Mouse (Mus musculus): ENCODE measurements around the gene Ofd1. TPM values are rescaled to one million over a fixed set of nuclear protein-coding genes. Genes with fewer than 3 reads are reported as not detected.
A peak's percentile ranks its signal among the peaks of the same experiment; 100 is the strongest.

The Ofd1 gene
- polyA plus RNA-seq, 1 experiment: 19.8 TPM

DNA sequence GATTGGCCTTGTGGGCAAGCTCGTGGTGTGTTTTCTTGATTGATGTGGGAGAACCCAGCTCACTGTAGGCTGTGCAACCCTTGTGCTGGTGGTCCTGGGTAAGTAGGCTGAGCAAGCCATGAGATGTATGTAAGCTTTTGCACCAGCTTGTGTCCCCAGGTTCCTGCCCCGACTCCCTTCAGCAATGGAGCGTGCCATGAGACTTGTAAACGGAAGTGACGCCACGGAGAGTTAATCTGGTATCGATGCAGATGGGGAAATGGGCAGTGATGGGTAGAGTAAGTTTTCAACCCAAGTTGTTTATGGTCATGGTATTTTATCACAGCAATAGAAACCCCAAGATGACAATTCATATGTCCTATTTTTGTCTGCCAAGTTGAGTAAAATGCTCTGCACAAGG is 27.8 kb upstream of the Ofd1 start:
- no peak overlapping the region for H3K9ac ChIP-seq (ENCODE audit: low read depth, poor library complexity, severe bottlenecking)
- TF ChIP-seq CTCF (IDR thresholded peaks at IDR 0.05; ENCODE audit: low read depth, low read length) (no peak), POLR2A (IDR thresholded peaks at IDR 0.05; ENCODE audit: insufficient read depth, low read length) (no peak), EP300 (IDR thresholded peaks at IDR 0.05; ENCODE audit: insufficient read depth, low read depth, low read length) (no peak)
- H3K27me3 ChIP-seq (ENCODE audit: control insufficient read depth, insufficient read depth, low read length, poor library complexity, severe bottlenecking): no peaks in the 10 kb centered on the region
- H3K9me3 ChIP-seq (replicated peaks; ENCODE audit: control insufficient read depth, insufficient read depth, low read length, poor library complexity, severe bottlenecking): no peaks in the 10 kb centered on the region
- no peak overlapping the region for H3K4me3 ChIP-seq (ENCODE audit: low read depth, low read length)
- no peaks in the 10 kb centered on the region for H3K4me1 ChIP-seq (ENCODE audit: control insufficient read depth, insufficient read depth, low read length)
- H3K36me3 ChIP-seq (ENCODE audit: control insufficient read depth, insufficient read depth, low read length, poor library complexity, severe bottlenecking): peaks cover 3% of the 10 kb centered on the region
- H3K27ac ChIP-seq (ENCODE audit: insufficient read depth, low read length): no peak overlapping the region

- H3K27me3 ChIP-seq (ENCODE audit: control insufficient read depth, insufficient read depth, low read length, poor library complexity, severe bottlenecking): no peaks in the 10 kb centered on the region
- TF ChIP-seq EP300 (IDR thresholded peaks at IDR 0.05; ENCODE audit: insufficient read depth, low read depth, low read length) (no peak), CTCF (IDR thresholded peaks at IDR 0.05; ENCODE audit: low read depth, low read length) (no peak), POLR2A (IDR thresholded peaks at IDR 0.05; ENCODE audit: insufficient read depth, low read length) (no peak)
Measured at GRCm38 (mm10) chrX:166455525-166455924, 15.0 kb upstream of the Ofd1 start.

DNA sequence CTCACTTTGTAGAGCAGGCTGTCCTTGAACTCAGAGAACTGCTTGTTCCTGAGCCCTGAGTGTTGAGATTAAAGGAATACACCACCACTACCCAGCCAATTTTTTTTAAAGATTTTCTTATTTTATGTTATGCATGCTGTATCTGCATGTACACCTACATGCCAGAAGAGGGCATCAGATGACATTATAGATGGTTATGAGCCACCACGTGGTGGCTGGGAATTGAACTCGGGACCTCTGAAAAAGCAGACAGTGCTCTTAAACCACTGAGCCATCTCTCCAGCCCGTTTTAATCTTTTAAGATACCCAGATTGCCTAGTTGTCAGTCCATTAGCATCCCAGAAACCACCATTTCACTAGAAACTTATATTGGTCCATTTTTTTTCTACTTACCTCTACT is 13.8 kb upstream of the Ofd1 start:
- H3K36me3 ChIP-seq (ENCODE audit: control insufficient read depth, insufficient read depth, low read length, poor library complexity, severe bottlenecking): peaks cover 5% of the 10 kb centered on the region; the same call in 1 of the 2 replicates
- no peaks in the 10 kb centered on the region for H3K9me3 ChIP-seq (replicated peaks; ENCODE audit: control insufficient read depth, insufficient read depth, low read length, poor library complexity, severe bottlenecking)
- H3K4me1 ChIP-seq (ENCODE audit: control insufficient read depth, insufficient read depth, low read length): no peaks in the 10 kb centered on the region
- H3K27me3 ChIP-seq (ENCODE audit: control insufficient read depth, insufficient read depth, low read length, poor library complexity, severe bottlenecking): no peaks in the 10 kb centered on the region
- no peak overlapping the region for H3K4me3 ChIP-seq (ENCODE audit: low read depth, low read length)
- no peak overlapping the region for H3K27ac ChIP-seq (ENCODE audit: insufficient read depth, low read length)
- no peak for TF ChIP-seq EP300 (IDR thresholded peaks at IDR 0.05; ENCODE audit: insufficient read depth, low read depth, low read length)
- no peak for TF ChIP-seq POLR2A (IDR thresholded peaks at IDR 0.05; ENCODE audit: insufficient read depth, low read length)
- TF ChIP-seq CTCF (IDR thresholded peaks at IDR 0.05; ENCODE audit: low read depth, low read length): no peak
- H3K9ac ChIP-seq (ENCODE audit: low read depth, poor library complexity, severe bottlenecking): no peak overlapping the region

More at GRCm38 (mm10) chrX:166455525-166455924, 15.0 kb upstream of the Ofd1 start:
- Histone ChIP-seq H3K36me3 (ENCODE audit: control insufficient read depth, insufficient read depth, low read length, poor library complexity, severe bottlenecking) (peaks cover 5% of the 10 kb centered on the region; the same call in 1 of the 2 replicates), H3K4me3 (ENCODE audit: low read depth, low read length) (no peak overlapping the region), H3K4me1 (ENCODE audit: control insufficient read depth, insufficient read depth, low read length) (no peaks in the 10 kb centered on the region), H3K9ac (ENCODE audit: low read depth, poor library complexity, severe bottlenecking) (no peak overlapping the region), H3K9me3 (replicated peaks; ENCODE audit: control insufficient read depth, insufficient read depth, low read length, poor library complexity, severe bottlenecking) (no peaks in the 10 kb centered on the region), H3K27ac (ENCODE audit: insufficient read depth, low read length) (no peak overlapping the region)

- Histone ChIP-seq H3K9me3 (replicated peaks; ENCODE audit: control insufficient read depth, insufficient read depth, low read length, poor library complexity, severe bottlenecking) (no peaks in the 10 kb centered on the region), H3K9ac (ENCODE audit: low read depth, poor library complexity, severe bottlenecking) (no peak overlapping the region), H3K36me3 (ENCODE audit: control insufficient read depth, insufficient read depth, low read length, poor library complexity, severe bottlenecking) (peaks cover 5% of the 10 kb centered on the region; the same call in 1 of the 2 replicates), H3K27me3 (ENCODE audit: control insufficient read depth, insufficient read depth, low read length, poor library complexity, severe bottlenecking) (no peaks in the 10 kb centered on the region), H3K27ac (ENCODE audit: insufficient read depth, low read length) (no peak overlapping the region), H3K4me3 (ENCODE audit: low read depth, low read length) (no peak overlapping the region), H3K4me1 (ENCODE audit: control insufficient read depth, insufficient read depth, low read length) (no peaks in the 10 kb centered on the region)
- TF ChIP-seq POLR2A (IDR thresholded peaks at IDR 0.05; ENCODE audit: insufficient read depth, low read length): no peak
- TF ChIP-seq EP300 (IDR thresholded peaks at IDR 0.05; ENCODE audit: insufficient read depth, low read depth, low read length): no peak
- no peak for TF ChIP-seq CTCF (IDR thresholded peaks at IDR 0.05; ENCODE audit: low read depth, low read length)
Measured at GRCm38 (mm10) chrX:166453532-166453931, 13.0 kb upstream of the Ofd1 start.

GRCm38 (mm10) chrX:166444552-166444951 is 4.0 kb upstream of the Ofd1 start:
- Histone ChIP-seq H3K27me3 (ENCODE audit: control insufficient read depth, insufficient read depth, low read length, poor library complexity, severe bottlenecking) (no peaks in the 10 kb centered on the region), H3K36me3 (ENCODE audit: control insufficient read depth, insufficient read depth, low read length, poor library complexity, severe bottlenecking) (no peaks in the 10 kb centered on the region), H3K9ac (ENCODE audit: low read depth, poor library complexity, severe bottlenecking) (no peak overlapping the region), H3K4me1 (ENCODE audit: control insufficient read depth, insufficient read depth, low read length) (no peaks in the 10 kb centered on the region), H3K9me3 (replicated peaks; ENCODE audit: control insufficient read depth, insufficient read depth, low read length, poor library complexity, severe bottlenecking) (no peaks in the 10 kb centered on the region), H3K4me3 (ENCODE audit: low read depth, low read length) (no peak overlapping the region), H3K27ac (ENCODE audit: insufficient read depth, low read length) (no peak overlapping the region)
- no peak for TF ChIP-seq CTCF (IDR thresholded peaks at IDR 0.05; ENCODE audit: low read depth, low read length)
- TF ChIP-seq EP300 (IDR thresholded peaks at IDR 0.05; ENCODE audit: insufficient read depth, low read depth, low read length): no peak
- TF ChIP-seq POLR2A (IDR thresholded peaks at IDR 0.05; ENCODE audit: insufficient read depth, low read length): no peak

- Histone ChIP-seq H3K36me3 (ENCODE audit: control insufficient read depth, insufficient read depth, low read length, poor library complexity, severe bottlenecking) (no peaks in the 10 kb centered on the region), H3K27me3 (ENCODE audit: control insufficient read depth, insufficient read depth, low read length, poor library complexity, severe bottlenecking) (no peaks in the 10 kb centered on the region), H3K4me3 (ENCODE audit: low read depth, low read length) (peak within 1 kb of the TSS; percentile 96), H3K27ac (ENCODE audit: insufficient read depth, low read length) (no peak within 1 kb of the TSS; the same call in 1 of the 2 replicates), H3K9me3 (replicated peaks; ENCODE audit: control insufficient read depth, insufficient read depth, low read length, poor library complexity, severe bottlenecking) (no peaks in the 10 kb centered on the region), H3K9ac (ENCODE audit: low read depth, poor library complexity, severe bottlenecking) (peak within 1 kb of the TSS; percentile 99), H3K4me1 (ENCODE audit: control insufficient read depth, insufficient read depth, low read length) (no peaks in the 10 kb centered on the region)
- TF ChIP-seq EP300 (IDR thresholded peaks at IDR 0.05; ENCODE audit: insufficient read depth, low read depth, low read length): no peak
- TF ChIP-seq POLR2A (IDR thresholded peaks at IDR 0.05; ENCODE audit: insufficient read depth, low read length): no peak
- no peak for TF ChIP-seq CTCF (IDR thresholded peaks at IDR 0.05; ENCODE audit: low read depth, low read length)
Measured at GRCm38 (mm10) chrX:166440036-166440615, 378 bp downstream of the Ofd1 start, which contains the start of gene Trappc2. Trappc2 (plus strand) TSS chrX:166440574.
